Mouse (Mus musculus): Measurements from ENCODE around the gene Spink8.

- no peak for TF ChIP-seq POLR2A (IDR thresholded peaks at IDR 0.05; ENCODE audit: insufficient read length, low read depth)
- TF ChIP-seq USF1 (IDR thresholded peaks at IDR 0.05; ENCODE audit: low read depth) = no peak
- no peak for TF ChIP-seq CEBPB (IDR thresholded peaks at IDR 0.05; ENCODE audit: insufficient read depth, poor library complexity, severe bottlenecking)
- TF ChIP-seq E2F4 (IDR thresholded peaks at IDR 0.05; ENCODE audit: insufficient read depth) = no peak
- no peak for TF ChIP-seq POLR2AphosphoS2 (IDR thresholded peaks at IDR 0.05; ENCODE audit: insufficient read length, low read depth)
Observed at GRCm38 (mm10) chr9:109795811-109796210, 16.3 kb upstream of the Spink8 start.
